Mouse (Mus musculus): ENCODE data around the gene Nus1.

Gene Nus1

DNA sequence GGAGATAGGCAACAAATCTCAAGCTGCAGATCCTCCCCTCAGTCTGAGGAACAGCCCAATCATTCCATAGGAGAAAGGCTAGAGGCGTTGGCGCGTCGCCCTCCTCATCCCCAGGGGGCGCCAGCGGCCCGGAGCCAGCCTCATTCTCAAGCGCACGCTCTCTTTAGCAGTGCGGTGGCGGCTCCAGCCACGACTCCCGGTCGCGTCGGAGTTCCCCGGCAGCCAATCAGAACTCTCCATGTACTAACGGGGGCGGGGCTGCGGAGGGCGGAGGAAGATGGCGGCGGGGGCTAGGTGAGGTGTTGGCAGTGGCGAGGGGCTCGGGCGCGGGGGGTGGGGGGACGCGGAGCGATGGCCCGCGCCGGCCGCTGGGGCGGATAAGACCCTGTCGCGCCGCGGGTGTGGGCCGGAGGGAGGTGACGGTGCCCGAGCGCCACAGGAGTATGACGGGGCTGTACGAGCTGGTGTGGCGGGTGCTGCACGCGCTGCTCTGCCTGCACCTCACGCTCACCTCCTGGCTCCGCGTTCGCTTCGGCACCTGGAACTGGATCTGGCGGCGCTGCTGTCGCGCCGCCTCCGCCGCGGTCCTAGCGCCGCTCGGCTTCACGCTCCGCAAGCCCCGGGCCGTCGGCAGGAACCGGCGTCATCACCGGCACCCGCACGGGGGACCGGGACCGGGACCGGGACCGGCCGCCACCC, at the start of gene Nus1:
Gene Nus1, plus strand, starts transcription at position 249 of the 699 bp plus-strand sequence.
- DNase-seq (ENCODE audit: low read depth), result peak; percentile 98

DNA sequence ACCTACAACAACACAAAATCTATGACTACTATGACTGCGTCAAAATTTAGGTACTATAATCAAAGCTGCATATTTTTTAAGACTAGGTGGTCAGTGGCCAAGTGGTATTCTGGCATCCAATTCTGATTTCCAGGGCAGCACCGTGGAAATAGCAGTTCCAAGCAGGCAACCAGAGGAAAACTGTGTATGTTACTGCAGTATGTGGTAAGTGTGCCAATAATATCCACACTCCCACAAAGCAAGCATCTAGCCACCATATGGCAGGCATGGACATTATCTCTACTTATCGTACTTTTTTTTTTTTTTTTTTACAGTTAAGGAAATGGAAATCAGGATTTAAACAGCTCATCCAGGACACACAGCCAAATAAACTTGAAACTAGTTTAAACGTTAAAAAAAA, 49.0 kb upstream of the Nus1 start:
- DNase-seq (ENCODE audit: low read depth), result no peak

DNA sequence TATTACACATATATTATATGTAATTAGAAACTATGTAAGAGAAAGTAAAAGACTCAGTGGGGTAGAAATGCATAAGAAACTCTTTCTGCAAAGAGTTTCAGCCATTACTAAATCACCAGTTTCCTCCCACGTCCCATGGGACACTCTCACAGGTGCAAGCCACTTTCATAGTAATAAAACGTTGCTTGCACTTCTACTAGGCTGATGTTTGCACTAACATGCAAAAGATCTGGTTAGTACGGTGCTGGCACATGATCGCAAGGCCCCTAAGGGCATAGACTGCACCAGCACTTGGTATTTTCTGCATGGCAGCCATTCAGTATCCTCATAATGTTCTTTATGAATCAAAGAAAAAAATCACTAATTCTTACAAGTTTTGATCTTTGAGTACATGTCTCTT, 43.5 kb upstream of the Nus1 start:
- no peak for DNase-seq (ENCODE audit: low read depth)

DNA sequence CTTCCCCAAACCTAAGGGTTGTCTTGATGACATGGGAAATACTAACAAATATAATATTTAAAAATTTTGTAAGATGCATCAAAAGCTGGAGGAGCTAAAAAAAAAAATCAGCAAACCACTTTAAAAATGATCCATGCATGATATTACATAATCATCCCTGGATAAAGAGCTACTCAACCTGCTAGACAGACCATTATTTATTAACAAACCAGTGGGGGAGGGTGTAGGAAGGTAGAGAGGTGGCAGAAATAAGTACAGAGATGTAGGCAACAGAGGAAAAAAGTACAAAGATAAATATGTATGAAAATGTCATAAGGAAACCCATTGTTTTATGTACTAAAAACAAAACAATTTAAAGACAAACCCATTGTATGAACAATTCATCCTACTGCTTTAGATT, 42.7 kb upstream of the Nus1 start:
- DNase-seq (ENCODE audit: low read depth), result no peak

DNA sequence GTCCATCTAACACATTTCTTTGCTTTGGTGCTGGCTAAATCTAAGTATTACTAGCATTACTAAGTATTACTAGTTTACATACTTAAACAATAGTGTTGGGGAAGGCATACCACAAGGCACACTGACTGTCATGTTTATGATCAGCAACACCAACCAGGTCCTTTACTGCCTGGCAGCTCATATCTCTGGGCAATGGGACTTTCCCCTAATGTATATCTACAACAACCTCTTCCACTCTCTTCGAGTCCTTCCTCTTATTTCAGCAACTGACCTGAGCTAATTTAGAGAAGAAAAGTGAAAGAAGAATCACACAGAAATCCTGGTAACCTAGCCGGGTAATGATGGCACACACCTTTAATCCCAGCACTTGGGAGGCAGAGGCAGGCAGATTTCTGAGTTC, 40.9 kb upstream of the Nus1 start:
- no peak for DNase-seq (ENCODE audit: low read depth)

DNA sequence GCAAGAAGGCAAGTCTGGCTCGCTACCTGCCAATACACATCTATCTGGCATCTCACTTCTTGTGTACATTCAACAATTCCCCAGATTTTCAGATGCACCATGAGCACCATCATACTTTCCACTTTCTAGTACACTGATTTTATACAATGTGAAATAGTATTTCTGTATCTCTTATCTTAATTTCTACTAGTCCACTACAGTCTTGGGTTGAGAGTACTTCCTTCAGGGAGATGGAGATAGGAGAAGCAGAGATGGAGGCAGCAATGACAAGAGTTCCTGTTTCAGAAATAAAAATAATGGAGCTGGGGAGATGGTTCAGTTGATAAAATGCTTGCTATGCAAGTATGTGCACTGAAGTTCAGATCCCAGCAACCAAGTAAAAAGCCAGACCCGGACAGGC, 39.5 kb upstream of the Nus1 start:
- no peak for DNase-seq (ENCODE audit: low read depth)

DNA sequence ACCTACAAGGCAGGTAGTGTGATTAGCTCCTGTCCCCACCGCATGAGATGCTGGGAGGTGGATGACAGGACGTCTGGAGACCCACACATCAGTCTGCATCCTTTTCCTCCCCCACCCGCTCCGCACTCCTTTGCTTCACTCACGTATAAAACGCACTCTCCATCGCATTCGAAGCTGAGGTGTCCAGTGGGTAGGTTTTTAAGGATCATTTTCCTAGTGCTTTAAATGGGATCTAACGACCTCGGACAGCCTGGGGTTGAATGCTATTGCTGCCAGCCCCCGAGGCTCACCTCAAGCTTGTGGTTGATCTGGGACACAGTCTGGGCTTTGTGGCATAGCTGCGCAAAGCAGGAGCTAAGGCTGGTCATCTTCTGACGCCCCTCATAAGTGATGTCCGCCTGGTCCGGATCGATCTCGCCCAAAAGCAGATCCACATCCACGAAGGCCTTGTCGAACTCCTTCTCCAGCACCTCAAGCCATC, 36.0 kb upstream of the Nus1 start:
- DNase-seq (ENCODE audit: low read depth), result peak; percentile 58

DNA sequence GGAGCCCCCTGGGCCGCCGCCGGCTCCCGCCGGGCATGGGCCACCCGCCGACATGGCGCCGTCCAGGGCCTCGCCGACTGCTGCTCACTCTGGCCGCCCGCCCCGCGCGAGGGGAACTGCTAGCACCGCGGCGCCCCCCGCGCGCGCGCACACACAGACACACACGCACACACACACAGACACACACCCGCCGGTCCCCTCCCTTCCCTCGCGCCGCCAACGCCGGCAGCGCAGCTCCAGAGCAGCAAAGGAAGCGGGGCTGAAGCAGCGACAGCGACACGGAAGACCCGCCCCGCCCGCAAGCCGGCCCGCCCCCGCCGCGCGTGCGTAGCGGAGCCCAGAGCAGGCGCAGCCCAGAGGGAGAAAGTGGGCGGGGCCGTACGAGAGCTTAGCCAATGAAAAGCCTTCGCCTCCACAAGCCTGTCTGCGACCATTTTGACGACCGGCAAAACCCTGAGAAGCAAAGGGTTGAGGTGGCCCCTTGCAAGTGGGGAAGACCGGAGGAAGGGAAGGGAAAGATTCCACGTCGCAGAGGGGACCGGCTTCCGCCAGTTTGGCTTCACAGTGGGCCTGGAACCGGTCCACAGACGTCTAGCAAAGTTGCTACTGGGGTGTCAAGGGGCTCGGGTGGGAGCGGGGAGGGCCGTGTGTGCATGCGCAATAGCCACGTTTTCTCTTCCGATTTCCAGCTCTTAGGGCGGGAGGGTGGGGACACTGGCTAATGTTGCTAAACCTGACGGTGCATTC, 35.3 kb upstream of the Nus1 start, which contains the start of gene Gopc:
Gene Gopc, minus strand, starts transcription at position 280 of the 747 bp plus-strand sequence.
- peak; percentile 99 for DNase-seq (ENCODE audit: low read depth)

DNA sequence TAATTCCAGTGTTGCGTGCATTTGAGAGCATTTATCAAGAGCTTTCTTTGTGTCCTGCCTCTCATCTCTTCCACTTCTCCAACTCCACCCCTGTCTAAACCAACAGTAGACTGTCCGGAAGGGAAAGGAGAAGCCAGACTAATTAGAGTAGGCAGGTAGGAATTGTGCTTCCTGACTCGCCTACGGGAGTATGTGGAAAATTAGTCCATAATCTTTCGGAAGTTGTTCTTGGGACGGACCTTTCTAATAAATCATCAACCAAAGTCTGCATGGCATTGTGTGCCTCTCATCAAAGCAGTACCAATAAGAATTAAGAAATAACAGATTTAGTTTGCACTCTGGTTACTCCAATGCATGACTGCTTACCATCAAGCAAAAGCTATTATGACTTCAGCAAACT, 34.3 kb upstream of the Nus1 start:
- DNase-seq (ENCODE audit: low read depth), result no peak

DNA sequence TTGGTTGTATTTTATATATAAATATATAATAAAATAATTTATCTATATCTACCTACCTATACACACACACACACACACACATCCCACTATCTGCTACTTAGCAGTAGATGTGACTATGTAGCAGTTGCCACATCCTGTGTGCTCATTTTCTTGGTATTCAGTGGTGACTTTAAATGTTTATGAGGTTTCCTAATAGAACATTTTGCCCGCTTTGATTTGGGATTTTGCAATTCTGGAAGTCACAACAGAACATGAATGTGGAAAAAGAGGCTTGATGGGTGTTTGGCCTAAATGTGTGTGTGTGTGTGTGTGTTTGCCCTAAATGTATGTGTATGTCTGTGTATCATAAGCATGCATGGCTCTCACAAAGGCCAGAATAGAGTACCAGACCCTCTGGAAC, 33.8 kb upstream of the Nus1 start:
- peak; percentile 14 for DNase-seq (ENCODE audit: low read depth)

DNA sequence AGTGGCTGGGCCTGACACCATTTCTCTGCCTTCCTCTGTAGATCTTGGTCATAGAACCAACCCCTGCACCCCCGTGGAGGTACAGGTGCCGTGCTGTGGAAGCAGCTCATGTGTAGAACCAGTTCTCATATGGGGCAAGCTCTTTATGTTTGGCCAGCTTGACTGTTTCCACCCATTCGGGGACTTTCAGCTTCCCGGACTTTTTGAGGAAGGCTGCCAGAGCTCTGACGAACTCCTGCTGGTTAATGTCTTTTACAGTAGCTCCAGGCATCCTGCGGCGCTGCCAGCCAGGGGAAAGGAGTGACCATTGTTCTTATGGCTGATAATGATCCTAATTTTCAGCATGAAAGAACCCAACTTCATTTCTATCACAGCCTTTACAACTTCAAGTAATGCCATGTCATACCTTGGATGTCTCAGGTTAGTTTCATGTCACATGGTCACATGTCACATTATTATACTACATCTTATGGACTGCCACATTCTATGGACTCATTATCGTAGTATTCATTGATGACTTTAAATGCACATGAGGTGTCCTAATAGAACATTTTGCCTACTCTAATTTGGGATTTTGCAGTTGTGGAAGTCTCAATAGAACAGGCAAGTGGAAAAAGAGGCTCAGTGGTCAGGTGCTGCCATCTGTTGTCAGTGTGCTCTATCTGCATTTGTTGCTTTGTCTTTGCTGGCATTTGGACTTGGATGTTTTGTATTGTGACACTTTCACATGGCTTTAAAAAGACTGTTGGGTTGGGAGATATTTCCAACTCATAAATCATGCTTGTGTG, 32.3 kb upstream of the Nus1 start:
- peak; percentile 74 for DNase-seq (ENCODE audit: low read depth)

DNA sequence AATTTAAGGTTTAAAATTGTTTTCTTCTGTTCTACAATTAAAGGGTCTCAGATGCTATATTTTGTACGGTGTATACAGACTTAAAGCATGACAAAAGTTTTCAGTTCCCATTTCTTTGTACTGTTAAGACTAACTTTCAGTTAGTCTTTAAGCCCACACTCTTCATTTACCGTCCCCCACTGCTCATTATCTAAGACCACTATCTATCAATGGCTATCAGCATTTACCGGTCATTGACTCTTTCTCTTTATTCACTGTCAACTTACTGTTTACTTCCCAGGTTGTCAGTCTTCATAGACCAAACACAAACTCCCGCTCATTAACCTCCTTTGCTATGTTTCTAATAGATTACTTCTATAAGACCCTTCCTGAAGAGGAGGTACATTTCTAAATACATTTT, 30.2 kb upstream of the Nus1 start:
- DNase-seq (ENCODE audit: low read depth), result no peak

DNA sequence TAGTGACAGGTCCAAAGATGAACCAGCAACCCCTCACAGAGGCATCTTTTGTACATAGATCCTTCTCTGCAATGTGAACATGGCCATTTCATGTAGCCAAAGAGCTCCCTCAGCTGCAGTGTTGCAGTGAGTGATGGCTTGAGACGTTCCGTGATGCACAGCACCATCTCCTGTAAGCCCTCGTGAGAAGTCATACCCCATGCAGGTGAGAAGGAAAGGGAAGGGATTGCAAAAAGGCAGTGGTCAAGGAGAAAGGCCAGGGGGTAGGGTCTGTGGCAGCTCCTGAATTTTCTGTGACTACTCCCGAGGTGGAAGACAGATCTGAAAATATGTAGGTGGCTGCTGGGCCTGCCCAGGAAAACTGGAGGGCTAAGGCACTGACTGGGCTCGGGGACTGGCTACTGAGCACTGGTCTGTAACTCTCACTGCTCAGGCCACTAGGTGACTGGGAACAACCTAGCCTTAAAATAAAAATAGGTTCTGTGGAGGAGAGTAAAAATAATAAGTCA, 28.4 kb upstream of the Nus1 start, which contains the start of gene Nepn:
Gene Nepn, plus strand, starts transcription at position 51 of the 509 bp plus-strand sequence.
- no peak for DNase-seq (ENCODE audit: low read depth)

DNA sequence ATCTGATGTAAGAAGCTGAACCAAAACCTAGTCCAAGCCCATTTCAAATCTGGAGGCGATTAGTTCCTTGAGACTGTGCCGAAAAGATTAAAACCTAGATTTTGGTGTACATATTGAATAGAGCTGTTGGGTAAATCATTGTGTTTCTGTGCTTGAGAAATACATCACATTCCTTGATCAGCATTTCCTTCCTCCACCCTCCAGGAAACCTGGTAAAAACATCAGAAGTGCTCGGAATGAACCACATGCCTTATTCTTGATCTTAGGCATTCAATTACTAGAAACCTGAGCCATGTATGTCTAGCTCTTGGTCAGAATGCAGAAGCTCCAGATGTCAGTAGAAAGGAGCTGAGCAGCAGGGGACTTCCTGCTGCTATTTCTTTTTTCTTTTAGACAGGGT, 27.9 kb upstream of the Nus1 start:
- no peak for DNase-seq (ENCODE audit: low read depth)

DNA sequence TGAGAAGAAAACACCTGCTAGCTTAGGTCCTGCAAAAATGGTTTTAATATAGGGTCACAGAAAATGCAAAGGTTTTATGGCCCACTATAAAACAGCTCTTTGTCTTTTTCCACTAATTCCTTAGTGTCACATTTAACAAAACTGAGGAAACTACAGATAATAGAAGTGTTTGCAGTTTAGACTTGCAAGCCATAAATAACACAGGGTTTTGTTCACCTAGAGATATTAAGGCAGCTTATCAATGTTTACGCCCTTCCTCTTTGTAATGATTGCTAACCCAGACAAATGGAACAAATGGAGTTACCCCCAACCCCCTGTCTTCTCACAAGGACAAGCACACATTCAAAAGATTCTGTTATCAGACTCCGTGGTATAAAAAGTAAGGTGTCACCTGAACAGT, 26.1 kb upstream of the Nus1 start:
- no peak for DNase-seq (ENCODE audit: low read depth)

DNA sequence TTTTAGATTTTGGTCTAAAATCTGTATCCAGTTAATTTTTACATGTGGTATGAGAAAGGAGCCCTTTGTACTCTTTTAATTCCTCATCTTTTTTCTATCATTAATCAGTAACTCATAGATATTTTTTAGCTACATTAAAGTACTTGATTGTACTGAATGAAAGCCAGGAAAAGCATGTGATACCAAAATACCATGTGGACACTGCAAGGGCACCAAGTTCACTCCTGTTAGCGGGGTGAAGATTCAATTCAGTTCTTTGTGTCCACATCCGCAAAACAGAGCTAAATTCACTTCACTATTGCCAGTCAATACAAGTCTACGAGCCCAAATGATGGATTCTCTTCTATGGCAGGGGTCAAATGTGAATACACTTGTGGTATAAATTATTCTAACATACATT, 20.7 kb upstream of the Nus1 start:
- DNase-seq (ENCODE audit: low read depth), result no peak

DNA sequence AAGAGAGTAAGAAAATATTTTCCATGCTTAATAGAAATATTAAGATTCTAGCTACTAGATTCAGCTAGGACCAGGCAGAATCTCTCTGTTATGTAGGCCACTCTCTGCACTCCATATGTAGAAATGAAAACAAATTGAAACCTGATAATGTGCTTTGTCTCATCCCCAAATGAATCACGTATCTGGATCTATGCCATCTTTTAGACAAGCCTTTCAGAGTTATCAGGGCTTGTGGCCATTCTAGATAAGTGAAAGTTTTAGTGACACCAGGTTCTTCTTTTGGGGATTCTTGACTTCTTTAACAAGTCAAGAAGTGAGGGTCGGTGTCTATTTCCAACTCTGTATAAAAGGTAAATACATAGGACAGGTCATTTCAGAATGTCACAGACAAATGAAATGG, 18.6 kb upstream of the Nus1 start:
- DNase-seq (ENCODE audit: low read depth), result no peak

DNA sequence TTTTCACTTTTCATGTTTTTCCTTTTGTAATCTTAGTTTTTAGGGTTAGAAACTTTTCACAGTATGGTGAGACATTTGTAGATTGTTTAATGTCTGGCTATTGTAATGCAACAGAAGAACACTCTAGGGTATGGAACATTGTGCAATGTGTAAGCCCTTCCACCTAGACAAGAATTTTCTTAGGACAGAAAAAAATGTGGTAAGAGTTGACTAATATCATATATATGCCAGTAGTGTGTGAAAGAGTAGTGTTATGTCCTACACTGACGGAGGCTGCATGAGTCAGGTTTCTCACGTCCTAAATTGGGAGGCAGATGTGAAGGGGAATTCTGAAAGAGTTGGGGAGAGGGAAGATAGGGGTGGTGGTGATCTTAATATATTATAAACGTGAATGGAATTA, 17.6 kb upstream of the Nus1 start:
- DNase-seq (ENCODE audit: low read depth), result no peak

DNA sequence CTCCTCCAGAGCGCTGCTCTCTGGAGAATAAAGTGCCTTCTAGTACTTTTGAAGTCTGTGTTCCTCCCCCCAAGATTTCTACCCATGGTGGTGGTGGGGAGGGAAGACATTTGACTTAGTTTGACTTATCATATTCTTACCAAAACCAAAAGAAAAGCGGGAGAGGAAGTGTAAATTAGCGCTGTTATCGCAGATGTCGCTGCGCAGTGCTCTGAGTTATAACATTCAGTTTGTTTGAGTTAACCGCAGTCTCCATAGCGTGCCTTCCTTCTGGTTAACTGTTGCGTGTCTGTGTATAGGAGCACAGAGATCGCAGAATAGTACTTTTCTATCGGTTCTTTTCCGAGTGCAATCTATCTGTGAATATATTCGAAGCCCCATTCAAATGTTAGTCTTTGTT, 12.2 kb upstream of the Nus1 start:
- DNase-seq (ENCODE audit: low read depth), result no peak

DNA sequence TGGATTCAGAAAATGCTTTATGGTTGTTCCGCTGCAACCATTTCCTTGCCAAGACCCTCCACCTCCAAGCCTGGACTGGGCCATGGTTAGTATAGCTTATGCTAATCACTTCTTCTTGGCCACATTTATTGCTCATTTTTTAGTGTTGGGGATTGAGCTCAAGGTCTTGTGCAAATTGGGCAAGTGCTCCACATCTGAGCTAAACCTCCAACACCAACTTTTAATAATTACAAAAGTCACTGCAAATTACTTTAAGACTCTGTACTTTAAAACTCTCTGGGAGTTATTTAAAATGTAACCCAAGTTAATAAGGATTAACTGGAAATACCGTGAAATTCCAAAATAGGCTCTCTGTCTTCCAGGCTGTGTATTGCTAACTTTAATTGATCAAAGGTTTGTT, 9.8 kb upstream of the Nus1 start:
- DNase-seq (ENCODE audit: low read depth), result no peak

DNA sequence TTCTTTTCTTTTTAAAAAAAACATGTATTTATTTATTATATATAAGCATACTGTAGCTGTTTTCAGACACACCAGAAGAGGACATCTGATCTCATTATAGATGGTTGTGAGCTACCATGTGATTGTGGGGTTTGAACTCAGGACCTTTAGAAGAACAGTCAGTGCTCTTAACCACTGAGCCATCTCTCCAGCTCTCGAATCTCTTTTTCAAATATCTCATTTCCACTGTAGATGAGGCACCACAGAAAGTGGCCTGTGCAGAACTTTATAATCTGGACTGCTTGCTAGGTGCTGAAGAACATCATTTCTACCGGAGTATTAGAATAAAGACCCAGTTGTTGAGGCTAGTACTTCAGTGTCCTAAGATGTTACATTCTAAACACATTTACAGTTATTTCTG, 2.3 kb upstream of the Nus1 start:
- DNase-seq (ENCODE audit: low read depth), result no peak

DNA sequence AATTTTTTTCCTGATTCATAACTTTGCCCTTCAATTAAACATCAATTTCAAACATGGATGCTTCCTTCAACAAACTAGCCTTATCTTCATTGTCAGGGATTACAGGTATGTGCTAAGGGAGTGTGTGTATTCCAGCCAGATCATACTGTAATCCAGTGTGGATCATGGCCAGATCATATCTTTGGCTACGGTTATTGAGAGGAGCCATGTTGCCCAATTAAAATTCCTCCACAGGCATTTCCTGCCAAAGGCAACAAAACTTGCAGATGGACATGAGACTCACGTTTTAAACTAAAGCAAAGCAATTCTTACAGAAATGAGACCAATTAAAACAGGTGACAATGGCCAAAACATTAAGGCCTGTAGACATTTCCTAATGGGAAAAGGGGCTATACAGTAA, 889 bp upstream of the Nus1 start:
- peak; percentile 6 for DNase-seq (ENCODE audit: low read depth)
